Mouse (Mus musculus) adipocyte (in vitro differentiated cells): ENCODE results near the gene Fshr.
"Not testable (repeated sequence)": the region's sequence is repeated elsewhere in the genome, so short reads cannot be mapped to it uniquely, and the experiment has no call there.

Source experiments
- DNase-seq: peaks from one replicate; pipeline ENCODE4 v3.0.0-alpha.2; 2016; ENCODE audit warnings: low spot score

The Fshr gene

DNA sequence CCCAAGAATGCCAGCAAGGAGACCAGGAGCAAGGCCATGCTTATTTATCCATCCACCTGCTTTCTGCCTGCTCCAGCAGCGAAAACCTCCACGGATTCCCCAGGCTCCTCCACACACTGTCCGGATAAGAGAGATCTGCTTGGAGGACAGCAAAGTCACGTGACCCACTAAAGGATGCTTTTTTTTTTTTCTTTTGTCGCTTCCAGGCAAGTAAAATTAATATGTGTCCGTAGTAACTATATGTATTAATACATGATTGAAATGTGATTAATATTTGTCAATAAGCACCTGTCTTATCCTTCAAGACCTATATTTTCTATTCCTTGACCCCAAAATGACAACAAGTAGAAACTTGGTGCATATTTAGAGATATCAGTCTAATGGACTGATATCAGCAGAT is at the start of gene Fshr:
Gene Fshr, minus strand, starts transcription at position 101 of the 400 bp plus-strand sequence.
- DNase-seq = no peak

DNA sequence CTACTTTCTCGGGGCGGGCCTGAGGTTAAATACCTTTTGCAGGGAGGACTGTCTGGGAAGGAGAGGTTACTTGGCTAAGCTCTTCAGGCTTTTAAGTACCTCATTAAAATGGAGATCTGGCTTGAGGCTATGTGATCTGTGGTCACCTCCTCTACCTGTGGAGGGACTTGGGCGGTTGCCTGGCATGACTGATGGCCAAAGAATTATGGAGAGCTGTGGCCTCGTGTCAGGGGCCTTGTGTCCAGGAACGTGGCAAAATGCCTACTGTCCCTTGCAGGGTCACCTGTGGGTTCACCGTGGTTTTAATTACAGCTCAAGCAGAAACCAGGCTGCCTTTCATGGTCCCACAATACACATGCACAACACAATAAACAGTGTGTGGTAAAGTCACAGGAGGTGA is 1.7 kb upstream of the Fshr start:
- DNase-seq = no peak

DNA sequence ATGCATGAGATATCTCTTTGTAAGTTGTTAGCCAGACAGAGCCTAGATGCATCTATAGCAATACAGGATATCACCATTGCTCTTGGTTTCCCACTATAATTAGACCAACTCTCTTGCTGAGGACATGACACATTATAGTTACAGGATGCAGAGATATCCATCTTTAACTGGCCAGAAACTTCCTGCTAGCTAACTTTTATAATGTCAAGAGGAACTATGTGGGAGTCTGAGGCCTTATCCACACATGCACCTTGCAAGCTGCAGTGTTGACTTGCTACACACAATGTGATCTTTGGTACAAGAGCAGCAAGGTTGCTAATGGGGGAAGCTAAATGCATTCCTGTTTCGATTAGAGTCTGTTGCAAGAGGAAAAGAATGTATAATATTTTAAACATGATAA is 26.9 kb downstream of the Fshr start:
- no peak for DNase-seq

DNA sequence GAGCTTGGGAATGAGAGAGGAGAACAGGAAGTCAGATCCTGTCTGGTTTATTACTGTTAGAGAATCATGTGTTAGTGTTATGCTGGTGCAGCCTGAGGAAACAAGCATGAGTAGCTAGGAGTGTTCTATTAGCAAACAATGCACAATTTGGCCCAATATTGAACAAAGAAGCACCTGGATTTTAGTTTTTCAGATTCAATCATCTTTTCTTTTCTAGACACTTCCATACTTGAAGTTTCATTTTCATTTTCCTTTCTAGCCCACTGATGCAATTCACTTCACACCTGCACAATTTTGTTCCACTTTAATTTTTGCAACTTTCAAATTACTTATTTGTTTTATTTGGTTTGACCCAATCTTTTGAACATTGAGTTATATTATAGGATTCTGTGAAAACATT is 35.7 kb downstream of the Fshr start:
- no peak for DNase-seq

DNA sequence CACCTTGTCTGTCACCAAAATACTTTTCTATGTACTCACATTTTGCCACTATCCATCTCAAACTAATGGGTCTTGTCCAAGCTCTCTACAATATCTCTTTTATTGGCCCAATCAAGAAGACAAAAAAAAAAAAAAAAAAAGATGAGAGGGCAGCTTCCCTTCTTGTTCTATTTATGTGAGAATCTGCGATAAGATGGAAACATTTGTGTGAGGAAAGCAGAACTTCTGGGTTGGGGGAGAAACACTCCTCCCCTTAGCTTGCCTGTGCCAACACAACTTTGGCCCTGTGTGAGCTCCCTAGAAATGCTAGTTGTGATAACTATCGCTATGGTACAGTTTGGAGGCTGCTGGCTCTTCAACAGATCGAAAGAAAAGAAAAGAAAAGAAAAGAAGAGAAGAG is 38.0 kb downstream of the Fshr start:
- no peak for DNase-seq

DNA sequence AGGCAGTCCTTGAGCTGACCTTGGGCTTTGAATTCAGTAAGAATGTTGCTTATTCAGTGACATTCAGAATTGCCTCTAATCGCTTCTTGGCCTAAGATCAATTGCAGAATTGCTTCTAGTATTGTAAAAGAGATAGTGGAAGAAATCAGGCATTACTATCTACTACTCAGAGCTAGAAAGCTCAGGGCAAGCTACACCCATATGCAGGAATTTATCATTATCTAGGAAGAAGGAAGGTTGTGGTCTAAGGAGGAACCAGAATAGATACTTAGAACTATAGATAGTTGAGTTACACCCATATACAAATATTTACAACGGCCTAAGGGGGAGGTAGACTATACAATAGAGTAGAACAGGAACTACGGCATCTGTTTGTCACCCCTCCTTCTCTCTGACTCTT is 41.1 kb downstream of the Fshr start:
- not testable (repeated sequence) for DNase-seq

DNA sequence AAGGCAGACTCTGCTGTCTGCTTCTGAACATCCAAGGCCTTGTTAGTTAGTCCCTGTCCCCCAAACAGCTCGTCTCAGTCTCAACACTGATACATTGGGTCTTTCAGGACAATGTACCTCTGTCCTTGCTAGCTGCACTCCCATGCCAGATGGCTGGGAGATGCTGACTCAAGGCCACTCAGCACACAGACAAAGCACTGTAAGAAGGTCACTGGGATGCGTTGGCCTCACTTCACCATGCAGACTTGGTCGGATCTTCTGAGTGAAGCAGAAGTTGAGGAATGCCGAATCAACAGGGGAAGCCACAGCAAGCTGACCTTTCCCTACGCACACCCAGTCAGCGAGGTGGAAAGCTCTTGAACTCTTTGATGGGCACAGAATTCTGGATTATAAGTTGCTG is 55.7 kb downstream of the Fshr start:
- no peak for DNase-seq

DNA sequence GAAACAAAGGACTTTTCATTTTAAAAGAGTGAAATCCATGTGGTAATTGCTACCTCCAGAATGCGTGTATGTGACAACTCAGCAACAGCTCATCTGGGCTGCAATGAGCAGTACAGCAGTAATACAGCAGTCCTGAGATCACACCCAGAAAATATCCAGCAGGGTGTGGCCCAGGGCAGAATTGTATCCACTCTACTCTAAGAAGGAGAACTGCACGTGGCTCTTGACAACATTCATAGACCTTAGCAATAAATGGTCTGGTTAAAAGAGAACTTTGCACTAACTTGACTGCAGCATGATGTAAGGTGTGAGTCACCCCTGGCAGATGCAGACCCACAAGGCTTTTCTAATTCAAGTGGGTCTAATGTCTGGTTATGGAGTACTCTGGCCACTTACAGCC is 80.5 kb downstream of the Fshr start:
- no peak for DNase-seq

- DNase-seq = no peak
These were observed 81.2 kb downstream of the Fshr start for GRCm38 (mm10) chr17:89119250-89119649.

- no peak for DNase-seq
These were observed 86.5 kb downstream of the Fshr start for GRCm38 (mm10) chr17:89113944-89114343.

DNA sequence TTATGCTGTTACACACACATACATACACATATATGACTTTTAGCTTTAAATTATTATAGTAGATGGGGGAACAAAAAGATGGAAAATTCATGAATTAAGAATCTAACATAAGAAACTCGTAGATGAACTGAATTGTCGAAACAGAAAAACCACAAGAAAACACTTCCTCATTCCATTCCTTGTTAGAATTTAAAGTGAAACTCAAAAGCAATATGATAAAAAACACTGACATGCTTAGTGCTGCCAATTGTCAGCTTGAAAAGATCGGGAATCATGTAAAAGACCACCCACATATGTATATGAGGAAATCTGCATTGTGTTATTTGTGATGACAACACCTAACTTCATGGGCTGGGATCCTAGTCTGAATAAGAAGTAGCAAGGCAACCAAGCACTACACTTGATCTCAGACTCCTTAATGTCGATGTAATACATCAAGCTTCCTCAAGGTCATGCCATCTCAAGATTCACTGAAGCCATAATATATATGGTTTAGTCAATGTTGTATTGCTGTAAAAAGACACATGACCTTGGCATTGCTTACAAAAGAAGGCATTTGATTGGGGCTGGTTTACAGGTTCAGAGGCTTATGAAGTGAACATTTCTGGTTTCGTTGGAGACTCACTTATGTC is 99.6 kb downstream of the Fshr start:
- DNase-seq = no peak

GRCm38 (mm10) chr17:89099733-89100132 is 100.7 kb downstream of the Fshr start:
- DNase-seq = not testable (repeated sequence)

GRCm38 (mm10) chr17:89089692-89090475 is 110.6 kb downstream of the Fshr start:
- no peak for DNase-seq

GRCm38 (mm10) chr17:89082897-89083296 is 117.6 kb downstream of the Fshr start:
- DNase-seq = no peak

- DNase-seq = no peak
These were observed 120.8 kb downstream of the Fshr start for GRCm38 (mm10) chr17:89079706-89080105.

- DNase-seq = no peak
These were observed 136.0 kb downstream of the Fshr start for GRCm38 (mm10) chr17:89064327-89065095.

GRCm38 (mm10) chr17:89062348-89062949 is 138.0 kb downstream of the Fshr start:
- DNase-seq = no peak

GRCm38 (mm10) chr17:89051031-89051563 is 149.4 kb downstream of the Fshr start:
- no peak for DNase-seq

DNA sequence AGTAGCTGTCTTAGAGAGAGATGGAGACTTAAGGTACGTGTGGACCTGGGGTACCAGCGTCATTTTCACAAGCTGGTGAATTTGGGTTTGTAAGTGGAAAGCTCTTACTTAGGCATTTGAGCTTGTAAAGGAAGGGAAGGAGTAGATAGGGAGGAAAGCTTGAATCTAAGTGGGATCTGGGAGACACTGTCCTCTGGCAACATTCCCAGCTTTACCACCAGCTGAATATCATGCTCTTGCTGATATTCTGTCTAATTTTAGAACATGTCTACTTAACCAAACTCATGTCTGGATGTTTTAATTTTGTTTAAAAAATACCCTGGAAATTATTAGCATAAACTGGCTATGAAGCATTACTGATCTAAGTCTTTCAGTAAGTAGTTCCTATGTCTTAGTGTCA is 151.4 kb downstream of the Fshr start:
- DNase-seq = no peak

DNA sequence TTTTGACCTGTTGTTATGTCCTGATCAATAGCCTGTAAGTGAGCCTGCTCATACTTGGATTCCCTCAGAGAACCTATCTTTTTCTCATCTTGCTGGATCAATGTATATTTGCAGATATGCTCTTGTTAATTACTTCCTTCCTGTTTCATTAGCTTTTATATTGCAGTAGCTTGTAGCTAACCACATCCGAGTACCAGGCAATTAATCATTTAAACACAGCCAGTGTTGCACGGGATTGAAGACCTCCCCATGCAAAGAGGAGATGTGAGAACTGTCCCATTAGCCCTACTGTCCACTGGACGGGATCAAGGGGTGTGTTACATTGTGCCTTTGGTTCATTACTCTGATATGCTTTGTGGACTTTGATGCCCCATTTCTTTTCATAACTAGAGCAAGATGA is 154.5 kb downstream of the Fshr start:
- DNase-seq = no peak

GRCm38 (mm10) chr17:89036723-89037122 is 163.8 kb downstream of the Fshr start:
- no peak for DNase-seq

DNA sequence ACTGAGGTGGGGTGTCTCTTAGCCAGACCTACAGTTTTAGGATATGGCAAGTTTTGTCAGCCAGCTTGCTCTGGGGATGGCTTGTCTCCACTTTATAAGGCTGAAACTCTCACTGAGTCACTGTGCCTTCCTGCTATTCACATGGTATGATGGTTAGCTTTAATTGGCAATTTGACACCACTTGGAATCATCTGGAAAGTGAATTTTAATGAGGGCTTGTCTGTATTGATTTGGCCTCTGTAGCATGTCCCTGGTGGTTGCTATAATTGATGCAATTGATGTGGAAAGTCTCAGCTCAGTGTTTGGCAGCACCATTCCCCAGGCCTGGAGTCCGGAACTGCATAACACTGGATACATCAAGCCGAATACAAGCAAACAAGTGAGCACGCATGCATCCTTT is 164.4 kb downstream of the Fshr start:
- no peak for DNase-seq
